Mouse (Mus musculus): ENCODE measurements around the gene Hbp1. TPM values are rescaled to one million over a fixed set of nuclear protein-coding genes. Genes with fewer than 3 reads are reported as not detected.

Hbp1 gene
- polyA plus RNA-seq, 1 experiment from 2014 or later: 85.3 TPM

DNA sequence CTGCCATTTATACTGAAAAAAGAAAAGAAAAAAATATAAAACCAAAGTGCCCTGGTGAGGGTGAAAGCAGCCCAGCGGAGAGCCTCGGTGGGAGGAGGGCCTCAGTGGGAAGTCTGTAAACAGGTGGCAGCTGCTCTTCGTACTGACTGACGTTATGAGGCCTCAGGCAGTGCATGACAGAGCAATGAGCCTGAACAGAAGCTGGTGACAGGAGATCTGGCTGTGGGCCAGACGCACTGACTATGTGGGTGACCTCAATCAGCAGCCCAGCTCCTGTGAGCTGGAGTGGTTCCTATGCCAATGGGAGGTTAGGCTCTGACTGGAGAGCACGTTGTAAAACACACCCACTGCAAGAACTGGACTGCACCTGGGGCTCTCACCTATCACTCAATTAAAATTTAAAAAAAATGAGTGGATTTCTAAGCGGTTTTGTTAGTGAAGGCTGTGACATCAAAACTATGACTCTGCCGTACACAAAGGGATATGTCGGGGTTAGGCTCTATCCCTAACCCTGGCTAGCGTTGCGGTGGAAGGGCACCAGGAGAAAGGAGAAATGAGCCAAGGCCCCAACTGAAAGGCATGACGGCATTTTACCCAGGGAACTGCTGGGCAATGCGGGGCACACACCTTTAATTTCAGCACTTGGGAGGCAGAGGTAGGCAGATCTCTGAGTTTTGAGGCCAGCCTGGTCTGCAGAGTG is 23.3 kb upstream of the Hbp1 start:
- Histone ChIP-seq H3K79me2 (ENCODE audit: inconsistent target) (no peaks in the 10 kb centered on the region), H3K27ac (no peak overlapping the region), H3K4me3 (ENCODE audit: inconsistent target) (no peak overlapping the region), H3K36me3 (ENCODE audit: inconsistent target) (no peaks in the 10 kb centered on the region)
- WGBS (ENCODE audit: missing documents): 55% methylated on average over 13 of the region's 13 CpGs

DNA sequence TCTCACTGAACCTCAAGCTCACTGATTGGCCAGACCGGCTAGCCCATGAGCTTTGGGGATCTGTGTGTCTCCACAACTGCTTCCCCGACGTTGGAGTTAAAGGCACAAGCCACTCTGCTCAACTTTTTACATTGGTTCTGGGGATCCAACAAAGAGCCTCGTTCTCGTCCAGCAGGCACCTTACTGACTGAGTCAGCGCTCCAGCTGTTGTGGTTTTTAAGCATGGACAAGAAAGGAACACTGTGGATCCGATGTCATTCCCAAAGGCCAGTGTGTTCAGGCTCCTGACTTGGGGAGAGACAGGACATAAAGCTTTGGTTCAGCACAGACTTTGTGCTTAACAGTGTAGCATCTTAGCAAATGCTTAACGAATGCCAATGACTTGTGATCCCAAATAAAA is 21.2 kb upstream of the Hbp1 start:
- H3K4me3 ChIP-seq (ENCODE audit: inconsistent target): no peak overlapping the region
- no peaks in the 10 kb centered on the region for H3K36me3 ChIP-seq (ENCODE audit: inconsistent target)
- no peaks in the 10 kb centered on the region for H3K79me2 ChIP-seq (ENCODE audit: inconsistent target)
- H3K27ac ChIP-seq: no peak overlapping the region
- WGBS (ENCODE audit: missing documents): 91% methylated on average over 8 of the region's 8 CpGs

- Histone ChIP-seq H3K4me3 (ENCODE audit: inconsistent target) (no peak overlapping the region), H3K79me2 (ENCODE audit: inconsistent target) (no peaks in the 10 kb centered on the region), H3K36me3 (ENCODE audit: inconsistent target) (no peaks in the 10 kb centered on the region), H3K27ac (no peak overlapping the region)
- WGBS (ENCODE audit: missing documents): 57% methylated on average over 1 of the region's 1 CpGs
Observed at GRCm38 (mm10) chr12:31969111-31969510, 18.8 kb upstream of the Hbp1 start.

DNA sequence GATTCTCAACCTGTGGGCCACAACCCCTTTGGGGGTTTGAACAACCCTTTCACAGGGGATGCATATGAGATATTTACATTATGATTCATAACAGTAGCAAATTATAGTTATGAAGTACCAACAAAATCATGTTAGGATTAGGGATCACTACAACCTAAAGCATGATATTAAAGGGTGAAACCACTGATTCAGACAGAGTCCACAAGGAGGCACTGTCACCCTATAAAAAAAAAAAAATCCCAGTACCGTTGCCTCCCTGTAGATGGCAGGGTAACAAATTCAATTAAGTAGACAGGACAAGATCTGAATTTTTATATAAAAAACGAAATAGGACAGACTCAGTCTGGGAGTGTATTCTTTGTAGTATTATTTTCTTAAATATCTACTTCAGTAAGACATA is 17.2 kb upstream of the Hbp1 start:
- 5% methylated on average over 2 of the region's 2 CpGs for WGBS (ENCODE audit: missing documents)
- H3K79me2 ChIP-seq (ENCODE audit: inconsistent target): no peaks in the 10 kb centered on the region
- no peak overlapping the region for H3K27ac ChIP-seq
- H3K36me3 ChIP-seq (ENCODE audit: inconsistent target): no peaks in the 10 kb centered on the region
- H3K4me3 ChIP-seq (ENCODE audit: inconsistent target): no peak overlapping the region

DNA sequence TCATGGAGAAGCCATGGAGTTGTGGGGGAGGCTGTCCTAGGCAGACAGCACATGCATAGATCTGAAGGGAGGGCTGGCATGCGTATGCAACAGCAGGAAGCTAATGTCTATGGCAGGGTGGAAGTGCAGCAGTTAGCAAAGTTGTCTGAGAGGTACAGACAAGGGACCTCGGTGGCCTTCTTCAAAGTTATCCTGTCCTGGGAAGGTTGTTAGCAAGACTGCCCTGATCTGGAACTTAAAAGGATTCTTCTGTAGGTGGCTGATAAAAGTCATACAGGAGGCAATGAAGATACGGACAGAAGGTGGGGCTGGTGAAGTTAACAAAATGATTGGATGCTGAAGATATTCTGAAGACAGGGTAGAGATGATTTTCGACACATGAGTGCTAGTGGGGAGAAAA is 16.1 kb upstream of the Hbp1 start:
- 94% methylated on average over 4 of the region's 4 CpGs for WGBS (ENCODE audit: missing documents)
- H3K79me2 ChIP-seq (ENCODE audit: inconsistent target): no peaks in the 10 kb centered on the region
- H3K4me3 ChIP-seq (ENCODE audit: inconsistent target): no peak overlapping the region
- no peak overlapping the region for H3K27ac ChIP-seq
- H3K36me3 ChIP-seq (ENCODE audit: inconsistent target): no peaks in the 10 kb centered on the region

- H3K4me3 ChIP-seq (ENCODE audit: inconsistent target): no peak overlapping the region
- H3K36me3 ChIP-seq (ENCODE audit: inconsistent target): no peaks in the 10 kb centered on the region
- H3K27ac ChIP-seq: no peak overlapping the region
- 97% methylated on average over 11 of the region's 12 CpGs for WGBS (ENCODE audit: missing documents)
- H3K79me2 ChIP-seq (ENCODE audit: inconsistent target): no peaks in the 10 kb centered on the region
Observed at GRCm38 (mm10) chr12:31965517-31966212, 15.3 kb upstream of the Hbp1 start.

DNA sequence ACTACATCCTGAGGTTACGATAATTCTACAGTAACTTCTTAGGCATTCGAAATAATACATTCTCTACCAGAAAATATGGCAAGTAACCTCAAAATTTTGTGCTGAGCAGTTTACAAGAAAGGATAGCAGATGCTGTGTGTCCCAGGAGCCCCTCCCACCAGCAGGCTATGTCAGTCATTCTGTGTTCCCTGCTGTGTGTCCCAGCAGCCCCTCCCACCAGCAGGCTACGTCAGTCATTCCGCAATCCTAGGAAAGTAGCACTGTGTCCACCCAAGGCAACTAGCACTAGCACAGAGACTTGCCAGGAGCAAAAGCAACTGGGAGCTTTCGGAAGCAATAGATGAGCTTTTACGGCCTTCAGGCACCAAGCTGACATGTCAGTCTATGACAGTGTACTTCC is 13.7 kb upstream of the Hbp1 start:
- Histone ChIP-seq H3K36me3 (ENCODE audit: inconsistent target) (no peaks in the 10 kb centered on the region), H3K4me3 (ENCODE audit: inconsistent target) (no peak overlapping the region), H3K79me2 (ENCODE audit: inconsistent target) (no peaks in the 10 kb centered on the region), H3K27ac (no peak overlapping the region)
- 94% methylated on average over 6 of the region's 6 CpGs for WGBS (ENCODE audit: missing documents)

DNA sequence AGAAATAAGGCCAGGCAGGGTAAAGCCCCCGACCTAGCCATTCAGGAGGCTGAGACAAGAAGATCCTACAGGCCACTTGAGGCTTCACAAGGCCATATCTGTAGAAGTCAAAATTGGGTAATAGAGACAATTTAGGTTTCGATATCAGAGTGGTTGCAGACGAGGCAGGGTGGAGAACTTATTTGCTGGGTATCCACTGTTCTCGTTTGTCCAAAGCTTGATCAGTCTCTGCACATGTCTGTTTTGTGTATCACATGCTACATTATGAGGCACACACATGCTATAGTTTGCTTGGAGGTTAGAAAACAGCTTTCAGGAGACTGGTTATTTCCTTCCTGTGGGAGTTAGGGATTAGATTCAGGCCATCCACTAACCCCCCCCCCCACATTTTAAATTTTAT is 5.5 kb upstream of the Hbp1 start:
- Histone ChIP-seq H3K4me3 (ENCODE audit: inconsistent target) (no peak overlapping the region), H3K27ac (no peak overlapping the region), H3K79me2 (ENCODE audit: inconsistent target) (no peaks in the 10 kb centered on the region), H3K36me3 (ENCODE audit: inconsistent target) (no peaks in the 10 kb centered on the region)
- 98% methylated on average over 4 of the region's 4 CpGs for WGBS (ENCODE audit: missing documents)

GRCm38 (mm10) chr12:31950659-31951031 is 310 bp upstream of the Hbp1 start:
- WGBS (ENCODE audit: missing documents): 19% methylated on average over 9 of the region's 9 CpGs
- Histone ChIP-seq H3K36me3 (ENCODE audit: inconsistent target) (no peaks in the 10 kb centered on the region), H3K4me3 (ENCODE audit: inconsistent target) (peak overlapping the region; percentile 15; the same call in 1 of the 2 replicates), H3K79me2 (ENCODE audit: inconsistent target) (peaks cover 34% of the 10 kb centered on the region), H3K27ac (peak overlapping the region; percentile 66)

DNA sequence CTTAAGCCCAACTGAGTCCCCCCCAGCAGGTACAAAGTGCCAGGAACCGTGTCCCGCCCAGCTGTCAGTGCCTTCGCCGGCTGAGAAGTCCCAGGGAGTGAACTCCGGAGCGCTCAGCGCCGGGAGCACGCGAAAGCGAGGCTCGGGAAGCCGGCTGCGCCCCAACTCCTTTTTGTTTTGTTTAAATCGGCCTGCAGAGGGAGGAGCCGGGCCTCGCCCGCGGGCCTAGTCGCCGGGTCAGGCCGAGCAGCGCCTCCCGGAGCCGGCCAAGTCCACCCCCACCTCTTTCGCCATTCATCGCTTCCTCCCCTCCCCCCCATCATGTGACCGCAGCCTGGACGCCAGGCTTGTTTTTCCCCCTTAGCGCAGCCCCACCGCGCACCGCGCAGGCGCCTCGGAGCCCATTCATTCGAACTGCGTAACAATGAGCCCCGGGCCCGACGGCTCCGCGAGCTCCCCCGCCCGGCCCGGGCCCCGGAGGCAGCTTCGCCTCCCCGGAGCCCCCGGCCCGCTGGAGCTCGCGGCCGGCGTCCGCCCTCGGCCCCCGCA is 1.1 kb downstream of the Hbp1 start:
- peak overlapping the region; percentile 64 for H3K4me3 ChIP-seq (ENCODE audit: inconsistent target)
- H3K27ac ChIP-seq: peak overlapping the region; percentile 82
- peaks cover 48% of the 10 kb centered on the region for H3K79me2 ChIP-seq (ENCODE audit: inconsistent target)
- under 1% methylated on average over 45 of the region's 58 CpGs for WGBS (ENCODE audit: missing documents)
- H3K36me3 ChIP-seq (ENCODE audit: inconsistent target): no peaks in the 10 kb centered on the region

DNA sequence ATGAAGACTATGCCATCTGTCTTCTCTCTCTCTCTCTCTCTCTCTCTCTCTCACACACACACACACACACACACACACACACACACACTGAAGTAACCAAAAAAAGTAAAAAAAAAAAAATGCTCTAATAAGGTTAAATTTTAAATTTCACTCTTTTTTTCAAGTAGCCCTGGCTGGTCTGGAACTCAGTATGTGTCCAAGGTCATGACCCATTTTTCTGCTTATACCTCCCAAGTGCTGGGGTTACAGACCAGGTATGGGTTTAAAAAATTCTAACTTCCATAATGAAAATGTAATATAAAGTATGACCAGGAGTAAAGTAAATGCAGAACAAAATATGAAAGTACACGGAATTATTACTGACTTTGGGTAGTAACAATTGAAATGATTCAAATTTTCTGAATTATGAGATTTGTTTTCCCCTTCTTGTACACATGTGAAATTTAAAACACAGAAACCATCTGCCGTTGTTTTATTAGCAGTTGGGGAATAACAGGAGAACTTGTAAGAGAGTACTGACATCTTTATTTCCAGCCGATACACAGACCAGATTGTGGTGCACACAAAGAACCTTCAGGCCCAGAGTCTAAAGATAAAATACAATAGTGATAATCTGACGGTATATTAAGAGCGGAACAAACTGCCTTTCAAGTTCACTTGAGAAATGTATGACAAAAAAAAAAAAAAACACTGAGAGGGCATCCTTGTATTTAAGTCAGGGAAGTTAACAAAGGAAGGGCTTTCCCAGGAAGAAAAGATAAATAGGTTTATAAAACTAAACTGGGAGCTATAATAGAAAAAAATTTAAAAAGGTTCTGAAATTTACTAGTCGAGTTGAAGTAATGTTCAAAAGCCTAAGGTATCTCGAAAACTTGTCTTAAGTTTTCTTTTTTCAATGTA is 2.0 kb downstream of the Hbp1 start:
- 0 out of 2 replicates have a peak, but pooled peaks cover 3% of the 10 kb centered on the region for H3K36me3 ChIP-seq (ENCODE audit: inconsistent target)
- H3K4me3 ChIP-seq (ENCODE audit: inconsistent target): peak overlapping the region; percentile 64
- peaks cover 57% of the 10 kb centered on the region for H3K79me2 ChIP-seq (ENCODE audit: inconsistent target)
- H3K27ac ChIP-seq: peak overlapping the region; percentile 82
- WGBS (ENCODE audit: missing documents): 43% methylated on average over 7 of the region's 7 CpGs

GRCm38 (mm10) chr12:31947476-31947875 is 2.9 kb downstream of the Hbp1 start:
- 96% methylated on average over 5 of the region's 5 CpGs for WGBS (ENCODE audit: missing documents)
- H3K36me3 ChIP-seq (ENCODE audit: inconsistent target): peaks cover 11% of the 10 kb centered on the region; the same call in 1 of the 2 replicates
- H3K4me3 ChIP-seq (ENCODE audit: inconsistent target): no peak overlapping the region
- no peak overlapping the region for H3K27ac ChIP-seq
- H3K79me2 ChIP-seq (ENCODE audit: inconsistent target): peaks cover 66% of the 10 kb centered on the region

GRCm38 (mm10) chr12:31944405-31944804 is 5.9 kb downstream of the Hbp1 start:
- WGBS (ENCODE audit: missing documents): 78% methylated on average over 2 of the region's 2 CpGs
- peaks cover 23% of the 10 kb centered on the region; the same call in 1 of the 2 replicates for H3K36me3 ChIP-seq (ENCODE audit: inconsistent target)
- H3K27ac ChIP-seq: no peak overlapping the region

GRCm38 (mm10) chr12:31943020-31943654 is 7.2 kb downstream of the Hbp1 start:
- H3K27ac ChIP-seq: no peak overlapping the region
- no peak overlapping the region for H3K4me3 ChIP-seq (ENCODE audit: inconsistent target)
- H3K79me2 ChIP-seq (ENCODE audit: inconsistent target): peaks cover 77% of the 10 kb centered on the region
- 88% methylated on average over 4 of the region's 4 CpGs for WGBS (ENCODE audit: missing documents)
- H3K36me3 ChIP-seq (ENCODE audit: inconsistent target): peaks cover 23% of the 10 kb centered on the region; the same call in 1 of the 2 replicates

More at GRCm38 (mm10) chr12:31944405-31944804, 5.9 kb downstream of the Hbp1 start:
- Histone ChIP-seq H3K79me2 (ENCODE audit: inconsistent target) (peaks cover 87% of the 10 kb centered on the region), H3K4me3 (ENCODE audit: inconsistent target) (no peak overlapping the region)

Measured in macrophage (primary cell).